Mouse (Mus musculus): Measurements from ENCODE around the gene Slc47a1. TPM values are rescaled to one million over a fixed set of nuclear protein-coding genes. Genes with fewer than 3 reads are reported as not detected.
A peak's percentile ranks its signal among the peaks of the same experiment; 100 is the strongest.

Gene Slc47a1
- polyA plus RNA-seq, 1 experiment from 2014 or later = 0.19 TPM

DNA sequence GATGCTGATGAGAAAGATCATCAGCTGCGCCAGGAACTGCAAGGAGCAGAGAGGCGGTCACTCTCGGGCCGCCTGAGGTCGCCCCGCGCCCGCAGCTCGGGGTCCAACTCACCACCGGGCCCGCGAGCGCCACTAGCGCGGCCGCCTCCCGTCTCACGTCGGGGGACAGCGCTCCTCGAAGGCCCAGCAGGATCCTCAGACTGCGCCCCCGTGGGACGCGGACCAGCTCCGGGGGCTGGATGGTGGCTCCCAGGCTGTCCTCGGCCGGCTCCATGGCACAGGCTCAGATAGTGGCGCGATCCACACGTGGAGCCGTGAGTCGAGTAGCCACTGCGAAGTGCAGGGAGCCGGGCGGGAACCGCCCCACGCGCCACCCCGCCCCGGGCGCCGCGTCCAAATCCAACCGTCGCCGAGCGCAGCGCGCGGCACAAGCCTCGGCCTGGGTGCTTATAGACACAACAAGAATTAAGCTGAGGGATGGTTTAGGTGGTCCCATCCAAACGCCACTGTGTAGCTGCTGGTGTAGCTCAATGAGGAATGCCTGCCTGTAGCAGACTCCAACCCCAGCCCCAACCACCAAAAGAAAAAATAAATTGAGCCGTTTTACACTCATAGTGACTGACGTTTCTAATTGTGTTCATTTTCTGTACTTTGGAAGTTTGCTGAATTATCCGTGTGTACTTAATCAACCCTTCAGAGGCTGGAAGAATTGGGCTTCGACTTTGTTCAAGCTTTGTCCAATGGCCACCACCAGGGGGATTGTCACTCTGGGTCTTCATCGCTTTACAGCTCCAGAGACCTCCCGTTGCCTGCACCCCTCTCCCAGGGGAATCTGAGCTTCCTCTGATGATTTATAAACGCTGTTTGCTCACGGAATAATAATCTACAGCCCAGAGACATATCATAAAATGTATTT lies 35.4 kb downstream of the Slc47a1 start, which contains the start of gene Slc47a2:
Gene Slc47a2, minus strand, starts transcription at position 356 of the 916 bp plus-strand sequence.
- Histone ChIP-seq H3K4me2 (peak within 1 kb of the TSS; percentile 67), H3K27ac (replicated peaks) (no peak within 1 kb of the TSS), H3K4me1 (replicated peaks) (peaks cover 14% of the 10 kb centered on the region), H3K36me3 (no peaks in the 10 kb centered on the region), H3K27me3 (peaks cover 34% of the 10 kb centered on the region), H3K9me3 (no peaks in the 10 kb centered on the region), H3K4me3 (peak within 1 kb of the TSS; percentile 42), H3K9ac (0 out of 2 replicates have a peak within 1 kb of the TSS, but pooled peaks have one; percentile 0)
- no peak for ATAC-seq (ENCODE audit: low FRiP score, low read depth)
- 4% methylated on average over 61 of the region's 61 CpGs for WGBS

DNA sequence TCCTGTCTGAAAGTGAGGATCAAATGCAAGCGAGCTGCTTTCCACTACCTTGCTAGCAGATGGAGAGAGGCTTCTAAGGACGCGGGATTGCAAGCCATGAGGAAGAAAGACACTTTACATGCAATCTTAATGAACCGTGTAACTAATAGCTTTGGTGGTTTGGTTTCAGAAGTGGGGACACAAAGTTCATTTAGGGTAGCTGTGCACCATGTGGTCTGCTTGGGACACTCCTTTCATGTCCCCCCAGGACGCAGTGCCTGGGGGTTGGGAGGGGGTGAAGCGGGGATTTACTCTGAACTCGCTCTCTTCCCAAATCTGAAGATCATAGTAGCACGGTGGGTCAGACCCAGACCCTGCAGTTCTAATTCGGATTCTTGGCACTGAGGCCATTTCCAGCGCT lies 36.2 kb downstream of the Slc47a1 start:
- Histone ChIP-seq H3K4me1 (replicated peaks) (peaks cover 14% of the 10 kb centered on the region), H3K9me3 (no peaks in the 10 kb centered on the region), H3K36me3 (no peaks in the 10 kb centered on the region), H3K9ac (no peak overlapping the region), H3K4me3 (peak overlapping the region; percentile 42), H3K27ac (replicated peaks) (no peak overlapping the region), H3K4me2 (peak overlapping the region; percentile 67), H3K27me3 (peaks cover 34% of the 10 kb centered on the region)
- 18% methylated on average over 10 of the region's 10 CpGs for WGBS
- no peak for ATAC-seq (ENCODE audit: low FRiP score, low read depth)

GRCm38 (mm10) chr11:61341233-61341632 lies 36.9 kb downstream of the Slc47a1 start:
- Histone ChIP-seq H3K27ac (replicated peaks) (no peak overlapping the region), H3K9me3 (no peaks in the 10 kb centered on the region), H3K36me3 (no peaks in the 10 kb centered on the region), H3K9ac (no peak overlapping the region), H3K27me3 (peaks cover 34% of the 10 kb centered on the region), H3K4me1 (replicated peaks) (peaks cover 14% of the 10 kb centered on the region), H3K4me2 (no peak overlapping the region), H3K4me3 (no peak overlapping the region)
- WGBS = 76% methylated on average over 4 of the region's 4 CpGs
- no peak for ATAC-seq (ENCODE audit: low FRiP score, low read depth)

DNA sequence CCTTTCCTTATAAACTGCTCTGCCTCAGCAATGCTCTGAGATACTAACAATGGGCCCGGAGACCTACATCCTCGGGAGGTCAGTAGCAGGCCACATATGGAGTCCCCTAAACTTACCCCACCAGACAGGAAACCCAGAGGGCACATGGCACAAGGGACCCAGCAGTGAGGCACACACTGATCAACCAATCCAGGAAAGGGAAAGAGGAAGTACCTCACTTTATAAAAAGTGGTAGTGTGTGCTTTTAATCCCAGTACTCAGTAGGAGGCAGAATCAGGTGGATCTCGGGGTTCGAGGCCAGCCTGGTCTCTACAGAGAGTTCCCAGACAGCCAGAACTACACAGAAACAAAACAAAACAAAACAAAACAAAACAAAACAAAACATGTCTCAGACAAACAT lies 37.8 kb downstream of the Slc47a1 start:
- Histone ChIP-seq H3K4me2 (no peak overlapping the region), H3K4me1 (replicated peaks) (peaks cover 14% of the 10 kb centered on the region), H3K27me3 (peaks cover 34% of the 10 kb centered on the region), H3K27ac (replicated peaks) (no peak overlapping the region), H3K36me3 (no peaks in the 10 kb centered on the region), H3K9me3 (no peaks in the 10 kb centered on the region), H3K9ac (no peak overlapping the region), H3K4me3 (no peak overlapping the region)
- no peak for ATAC-seq (ENCODE audit: low FRiP score, low read depth)
- 89% methylated on average over 4 of the region's 4 CpGs for WGBS

- no peak for ATAC-seq (ENCODE audit: low FRiP score, low read depth)
- H3K27ac ChIP-seq (replicated peaks) = no peak overlapping the region
- no peaks in the 10 kb centered on the region for H3K36me3 ChIP-seq
- no peak overlapping the region for H3K9ac ChIP-seq
- H3K4me1 ChIP-seq (replicated peaks) = peaks cover 10% of the 10 kb centered on the region
- no peaks in the 10 kb centered on the region for H3K9me3 ChIP-seq
- 80% methylated on average over 10 of the region's 10 CpGs for WGBS
- no peak overlapping the region for H3K4me2 ChIP-seq
- no peak overlapping the region for H3K4me3 ChIP-seq
- H3K27me3 ChIP-seq = peaks cover 24% of the 10 kb centered on the region
Measured at GRCm38 (mm10) chr11:61337586-61337985, 40.6 kb downstream of the Slc47a1 start.

- Histone ChIP-seq H3K9ac (no peak overlapping the region), H3K9me3 (no peaks in the 10 kb centered on the region), H3K36me3 (no peaks in the 10 kb centered on the region), H3K27me3 (no peaks in the 10 kb centered on the region), H3K4me3 (no peak overlapping the region), H3K4me1 (replicated peaks) (no peaks in the 10 kb centered on the region), H3K4me2 (no peak overlapping the region), H3K27ac (replicated peaks) (no peak overlapping the region)
- ATAC-seq (ENCODE audit: low FRiP score, low read depth) = no peak
- WGBS = 63% methylated on average over 10 of the region's 10 CpGs
Measured at GRCm38 (mm10) chr11:61320904-61321687, 57.0 kb downstream of the Slc47a1 start.

DNA sequence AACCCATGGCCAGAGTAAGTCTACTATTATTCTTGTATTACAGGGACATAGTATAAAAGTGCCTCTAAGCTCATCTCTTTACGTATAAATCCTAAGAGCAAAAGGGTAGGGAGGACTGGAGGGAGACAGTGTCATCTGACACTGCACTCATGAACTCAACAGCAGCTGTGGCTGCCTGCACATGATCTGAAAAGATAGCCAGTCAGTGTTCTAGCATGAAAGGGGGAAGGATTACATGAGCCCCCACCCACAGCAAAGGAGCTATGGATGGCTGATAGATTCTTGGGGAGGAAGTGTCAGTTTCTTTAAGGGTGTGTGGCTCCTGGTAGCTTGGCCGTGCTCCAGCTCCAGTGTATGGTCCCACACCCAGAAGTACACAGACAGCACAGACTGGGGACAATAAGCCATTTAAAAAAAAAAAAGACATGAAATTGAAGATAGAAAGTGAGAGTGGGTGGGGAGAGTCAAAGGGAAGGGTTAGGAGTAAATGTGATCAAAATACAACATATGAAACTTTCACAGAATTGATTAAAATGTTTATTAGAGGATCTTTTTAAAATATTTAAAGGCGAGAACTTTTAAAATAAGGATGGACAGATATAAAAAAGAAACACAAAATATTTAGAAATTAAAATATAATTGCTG lies 58.1 kb downstream of the Slc47a1 start:
- Histone ChIP-seq H3K4me3 (no peak overlapping the region), H3K9ac (no peak overlapping the region), H3K4me2 (no peak overlapping the region), H3K27ac (replicated peaks) (no peak overlapping the region), H3K36me3 (no peaks in the 10 kb centered on the region), H3K27me3 (no peaks in the 10 kb centered on the region), H3K4me1 (replicated peaks) (no peaks in the 10 kb centered on the region), H3K9me3 (no peaks in the 10 kb centered on the region)
- WGBS = 75% methylated on average over 3 of the region's 3 CpGs
- ATAC-seq (ENCODE audit: low FRiP score, low read depth) = no peak

DNA sequence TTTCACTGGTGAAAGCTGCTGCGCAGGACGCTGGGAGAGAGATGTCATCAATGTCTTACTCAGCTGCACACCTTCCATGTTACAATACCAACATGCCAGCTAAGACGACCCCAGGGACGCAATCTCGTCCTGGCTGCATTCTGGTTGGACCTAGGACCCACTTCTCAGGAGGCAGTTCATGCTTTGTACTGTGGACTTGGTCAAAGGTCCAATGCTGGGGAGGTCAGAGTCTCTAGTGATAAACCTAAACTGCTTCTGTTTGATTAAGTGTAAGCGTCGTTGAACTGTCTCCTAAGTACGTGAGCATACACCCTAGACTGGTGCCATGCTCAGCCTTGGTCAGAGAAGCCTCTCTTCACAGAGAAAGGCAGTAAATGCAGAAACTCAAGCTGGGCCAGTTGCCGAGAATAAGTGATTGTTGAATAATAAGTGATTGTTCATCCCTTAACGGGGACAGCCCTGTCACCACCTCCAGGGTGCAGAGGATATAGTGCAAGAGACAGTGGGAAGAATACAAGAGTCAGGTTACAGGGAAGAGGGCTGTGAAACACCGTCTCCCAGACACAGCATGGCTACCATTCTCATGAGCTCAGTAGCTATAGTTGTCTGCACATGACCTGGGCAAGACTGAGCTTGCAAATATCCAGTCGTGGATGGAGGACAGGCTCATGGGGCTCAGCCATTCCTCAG lies 58.8 kb downstream of the Slc47a1 start:
- Histone ChIP-seq H3K9ac (no peak overlapping the region), H3K27me3 (no peaks in the 10 kb centered on the region), H3K36me3 (no peaks in the 10 kb centered on the region), H3K4me3 (no peak overlapping the region), H3K4me2 (no peak overlapping the region), H3K9me3 (no peaks in the 10 kb centered on the region), H3K4me1 (replicated peaks) (no peaks in the 10 kb centered on the region), H3K27ac (replicated peaks) (no peak overlapping the region)
- no peak for ATAC-seq (ENCODE audit: low FRiP score, low read depth)
- 62% methylated on average over 12 of the region's 12 CpGs for WGBS

GRCm38 (mm10) chr11:61316864-61317263 lies 61.3 kb downstream of the Slc47a1 start:
- H3K9me3 ChIP-seq = no peaks in the 10 kb centered on the region
- H3K27me3 ChIP-seq = no peaks in the 10 kb centered on the region
- H3K27ac ChIP-seq (replicated peaks) = no peak overlapping the region
- no peak overlapping the region for H3K4me2 ChIP-seq
- 68% methylated on average over 2 of the region's 2 CpGs for WGBS
- no peak overlapping the region for H3K9ac ChIP-seq
- H3K36me3 ChIP-seq = no peaks in the 10 kb centered on the region
- H3K4me1 ChIP-seq (replicated peaks) = no peaks in the 10 kb centered on the region
- no peak overlapping the region for H3K4me3 ChIP-seq
- ATAC-seq (ENCODE audit: low FRiP score, low read depth) = no peak

DNA sequence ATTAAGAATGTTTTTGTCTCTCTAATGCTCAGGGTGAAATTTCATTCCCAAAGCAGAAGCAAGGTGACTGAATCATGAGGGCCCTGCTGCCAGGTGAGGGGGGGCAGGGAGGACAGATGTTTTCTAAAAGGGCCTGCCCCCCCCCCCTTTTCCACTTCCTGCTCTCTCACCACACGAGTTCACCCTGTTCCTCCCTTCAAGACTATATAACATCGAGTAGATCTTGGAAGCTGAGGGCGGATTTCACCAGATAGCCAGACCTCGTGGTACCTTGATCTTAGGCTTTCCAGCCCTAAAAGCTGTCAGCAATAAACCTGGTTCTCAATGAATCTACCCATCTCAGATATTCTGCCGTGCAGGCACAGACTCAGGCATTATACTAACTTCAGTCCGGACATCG lies 67.8 kb downstream of the Slc47a1 start:
- whole genome bisulfite sequencing = 83% methylated on average over 7 of the region's 7 CpGs
- Histone ChIP-seq H3K9ac (no peak overlapping the region), H3K4me2 (no peak overlapping the region), H3K36me3 (no peaks in the 10 kb centered on the region), H3K27ac (replicated peaks) (no peak overlapping the region), H3K4me1 (replicated peaks) (no peaks in the 10 kb centered on the region), H3K27me3 (no peaks in the 10 kb centered on the region), H3K9me3 (no peaks in the 10 kb centered on the region; the same call in 1 of the 2 replicates), H3K4me3 (no peak overlapping the region)
- no peak for ATAC-seq (ENCODE audit: low FRiP score, low read depth)

- WGBS = 65% methylated on average over 12 of the region's 12 CpGs
- H3K27me3 ChIP-seq = no peaks in the 10 kb centered on the region
- no peak overlapping the region for H3K27ac ChIP-seq (replicated peaks)
- ATAC-seq (ENCODE audit: low FRiP score, low read depth) = no peak
- H3K4me3 ChIP-seq = no peak overlapping the region
- no peaks in the 10 kb centered on the region; the same call in 1 of the 2 replicates for H3K9me3 ChIP-seq
- no peak overlapping the region for H3K4me2 ChIP-seq
- no peak overlapping the region for H3K9ac ChIP-seq
- no peaks in the 10 kb centered on the region for H3K4me1 ChIP-seq (replicated peaks)
- H3K36me3 ChIP-seq = no peaks in the 10 kb centered on the region
Measured at GRCm38 (mm10) chr11:61309831-61310230, 68.3 kb downstream of the Slc47a1 start.
